Comparison of ENCODE assay signal across 10 mouse cellular contexts in genomic region chr19:24475281-24475680, GRCm38 (mm10). TPM values are rescaled to one million over a fixed set of nuclear protein-coding genes. Genes with fewer than 3 reads are reported as not detected.
DNase-seq lines count a peak whose midpoint lies in the region; ATAC-seq and TF ChIP-seq lines count a peak whose summit lies in the region.
"Had no signal": no experiment of that assay in that cellular context is flagged by ENCODE, and none has a peak within 500 bp of the region (broad histone marks: within the 10 kb centered on the region; RNA-seq: fewer than 3 reads in every experiment).

No protein-coding gene starts in this region.

- H3K9ac ChIP-seq in forebrain, embryonic 12.5 days = no peak overlapping the region
- no peak overlapping the region for H3K9ac ChIP-seq in forebrain, embryonic 16.5 days (replicated peaks; ENCODE audit: low read depth, low read length)
- no peak overlapping the region for H3K9ac ChIP-seq in intestine, postnatal 0 days (ENCODE audit: low read depth, low read length)
- H3K9ac ChIP-seq in intestine, embryonic 16.5 days (ENCODE audit: low read depth, low read length) = no peak overlapping the region
- no peak overlapping the region for H3K9ac ChIP-seq in MEL (ENCODE audit: control insufficient read depth, low read depth, low read length, poor library complexity, severe bottlenecking)
- peak overlapping the region; percentile 53; the same call in 1 of the 2 replicates for H3K9ac ChIP-seq in liver, embryonic 13.5 days
- H3K9ac ChIP-seq: embryonic facial prominence, embryonic 15.5 days had no signal

- no peak for ATAC-seq in forebrain, embryonic 12.5 days (ENCODE audit: low FRiP score)
- no peak for ATAC-seq in forebrain, embryonic 16.5 days
- no peak for ATAC-seq in intestine, postnatal 0 days
- no peak for ATAC-seq in intestine, embryonic 16.5 days
- no peak for ATAC-seq in liver, embryonic 13.5 days (ENCODE audit: low read depth)

- no peaks in the 10 kb centered on the region for H3K9me3 ChIP-seq in forebrain, embryonic 12.5 days
- no peaks in the 10 kb centered on the region for H3K9me3 ChIP-seq in forebrain, embryonic 16.5 days (ENCODE audit: control insufficient read depth, low read length)
- H3K9me3 ChIP-seq in intestine, postnatal 0 days (ENCODE audit: control insufficient read depth) = no peaks in the 10 kb centered on the region
- H3K9me3 ChIP-seq in intestine, embryonic 16.5 days (ENCODE audit: control insufficient read depth, low read length) = no peaks in the 10 kb centered on the region
- H3K9me3 ChIP-seq in MEL (replicated peaks; ENCODE audit: insufficient read depth, low read length) = no peaks in the 10 kb centered on the region
- no peaks in the 10 kb centered on the region for H3K9me3 ChIP-seq in liver, embryonic 13.5 days (replicated peaks)
- H3K9me3 ChIP-seq: embryonic facial prominence, embryonic 15.5 days had no signal

- no peak overlapping the region for H3K27ac ChIP-seq in forebrain, embryonic 12.5 days
- no peak overlapping the region for H3K27ac ChIP-seq in forebrain, embryonic 16.5 days (ENCODE audit: low read length)
- H3K27ac ChIP-seq in intestine, postnatal 0 days (ENCODE audit: low read depth, low read length) = no peak overlapping the region
- H3K27ac ChIP-seq in intestine, embryonic 16.5 days (ENCODE audit: low read length) = no peak overlapping the region
- no peak overlapping the region for H3K27ac ChIP-seq in MEL (ENCODE audit: control insufficient read depth, low read depth, low read length)
- H3K27ac ChIP-seq in liver, embryonic 13.5 days = no peak overlapping the region
- H3K27ac ChIP-seq: embryonic facial prominence, embryonic 15.5 days had no signal

- TF ChIP-seq POLR2A in MEL (IDR thresholded peaks at IDR 0.05; ENCODE audit: control insufficient read depth in 1 of 2, insufficient read depth in 1 of 2, low read depth in 1 of 2, low read length in 2 of 2, poor library complexity in 1 of 2) = peak in 1 of 2 experiments; percentile 36; a peak in 1 of 4 replicates

- no peaks in the 10 kb centered on the region for H3K27me3 ChIP-seq in forebrain, embryonic 12.5 days
- no peaks in the 10 kb centered on the region for H3K27me3 ChIP-seq in forebrain, embryonic 16.5 days (replicated peaks; ENCODE audit: control insufficient read depth, insufficient read depth, low read length)
- H3K27me3 ChIP-seq in intestine, postnatal 0 days (replicated peaks; ENCODE audit: control insufficient read depth, insufficient read depth, low read length) = no peaks in the 10 kb centered on the region
- H3K27me3 ChIP-seq in intestine, embryonic 16.5 days (replicated peaks; ENCODE audit: control insufficient read depth, insufficient read depth, low read length) = no peaks in the 10 kb centered on the region
- H3K27me3 ChIP-seq in MEL (ENCODE audit: control insufficient read depth in 1 of 2, insufficient read depth in 2 of 2, low read length in 2 of 2) = no peaks in the 10 kb centered on the region
- no peaks in the 10 kb centered on the region for H3K27me3 ChIP-seq in liver, embryonic 13.5 days
- H3K27me3 ChIP-seq: embryonic facial prominence, embryonic 15.5 days had no signal

- H3K36me3 ChIP-seq in forebrain, embryonic 12.5 days (replicated peaks) = no peaks in the 10 kb centered on the region; the same call in 1 of the 2 replicates
- H3K36me3 ChIP-seq in forebrain, embryonic 16.5 days (ENCODE audit: control insufficient read depth, insufficient read depth) = no peaks in the 10 kb centered on the region
- H3K36me3 ChIP-seq in intestine, postnatal 0 days (ENCODE audit: control insufficient read depth, insufficient read depth) = no peaks in the 10 kb centered on the region; the same call in 1 of the 2 replicates
- no peaks in the 10 kb centered on the region for H3K36me3 ChIP-seq in intestine, embryonic 16.5 days (ENCODE audit: control insufficient read depth, insufficient read depth, low read length)
- peaks cover 0 to 13% of the 10 kb centered on the region in 2 experiments; a peak in 2 of 4 replicates for H3K36me3 ChIP-seq in MEL (ENCODE audit: control insufficient read depth in 1 of 2, insufficient read depth in 2 of 2, low read length in 2 of 2)
- H3K36me3 ChIP-seq in liver, embryonic 13.5 days = 0 out of 2 replicates have a peak, but pooled peaks cover 8% of the 10 kb centered on the region
- H3K36me3 ChIP-seq: embryonic facial prominence, embryonic 15.5 days had no signal

- TF ChIP-seq RAD21 in MEL (IDR thresholded peaks at IDR 0.05; ENCODE audit: low read depth, low read length) = no peak

- peaks cover 20% of the 10 kb centered on the region for H3K79me2 ChIP-seq in MEL (ENCODE audit: control insufficient read depth, insufficient read depth, low read length, poor library complexity)

- H3K4me3 ChIP-seq in forebrain, embryonic 12.5 days (replicated peaks) = no peak overlapping the region
- no peak overlapping the region for H3K4me3 ChIP-seq in forebrain, embryonic 16.5 days (replicated peaks; ENCODE audit: low read length)
- no peak overlapping the region for H3K4me3 ChIP-seq in intestine, postnatal 0 days (ENCODE audit: low read depth, low read length)
- H3K4me3 ChIP-seq in intestine, embryonic 16.5 days (ENCODE audit: low read length) = no peak overlapping the region
- H3K4me3 ChIP-seq in MEL (ENCODE audit: control insufficient read depth in 1 of 2, insufficient read depth in 1 of 2, low read depth in 2 of 2, low read length in 2 of 2) = no peak overlapping the region
- H3K4me3 ChIP-seq in liver, embryonic 13.5 days (replicated peaks) = peak overlapping the region; percentile 41
- H3K4me3 ChIP-seq: embryonic facial prominence, embryonic 15.5 days had no signal

- TF ChIP-seq EP300 in MEL (IDR thresholded peaks at IDR 0.05; ENCODE audit: low read depth in 1 of 2, low read length in 2 of 2) = peak in 1 of 2 experiments; percentile 9; a peak in 1 of 4 replicates

- peak overlapping the region; percentile 22; the same call in 1 of the 2 replicates for H3K4me2 ChIP-seq in forebrain, embryonic 12.5 days
- H3K4me2 ChIP-seq in forebrain, embryonic 16.5 days (ENCODE audit: low read length) = no peak overlapping the region; the same call in none of the 2 replicates
- H3K4me2 ChIP-seq in intestine, postnatal 0 days (replicated peaks; ENCODE audit: low read depth) = 0 out of 2 replicates have a peak overlapping the region, but pooled peaks have one; percentile 17
- no peak overlapping the region for H3K4me2 ChIP-seq in intestine, embryonic 16.5 days (ENCODE audit: low read depth, low read length)
- peak overlapping the region; percentile 51 for H3K4me2 ChIP-seq in liver, embryonic 13.5 days
- H3K4me2 ChIP-seq: embryonic facial prominence, embryonic 15.5 days had no signal

- TF ChIP-seq CTCF in intestine, postnatal 0 days (IDR thresholded peaks at IDR 0.05; ENCODE audit: low read depth) = no peak
- TF ChIP-seq CTCF in MEL (IDR thresholded peaks at IDR 0.05 in 2 of 3, conservative IDR thresholded peaks at IDR 0.05 in 1 of 3; ENCODE audit: control insufficient read depth in 1 of 3, insufficient read depth in 1 of 3, low read depth in 2 of 3, low read length in 3 of 3, poor library complexity in 1 of 3, severe bottlenecking in 1 of 3) = no peak

- 85% methylated on average over 6 of the region's 6 CpGs for WGBS in forebrain, embryonic 12.5 days
- 72% methylated on average over 6 of the region's 6 CpGs for WGBS in forebrain, embryonic 16.5 days
- 65% methylated on average over 6 of the region's 6 CpGs for WGBS in intestine, postnatal 0 days
- WGBS in intestine, embryonic 16.5 days = 74% methylated on average over 6 of the region's 6 CpGs
- WGBS in liver, embryonic 13.5 days (ENCODE audit: insufficient replicate concordance) = 63% methylated on average over 6 of the region's 6 CpGs

- H3K4me1 ChIP-seq in forebrain, embryonic 12.5 days = peaks cover 24% of the 10 kb centered on the region
- peaks cover 14% of the 10 kb centered on the region for H3K4me1 ChIP-seq in forebrain, embryonic 16.5 days (replicated peaks; ENCODE audit: control insufficient read depth, insufficient read depth, low read length)
- H3K4me1 ChIP-seq in intestine, postnatal 0 days (replicated peaks; ENCODE audit: control insufficient read depth, insufficient read depth, low read length) = peaks cover 5% of the 10 kb centered on the region; the same call in 1 of the 2 replicates
- peaks cover 4% of the 10 kb centered on the region; the same call in 1 of the 2 replicates for H3K4me1 ChIP-seq in intestine, embryonic 16.5 days (ENCODE audit: control insufficient read depth, insufficient read depth, low read length)
- H3K4me1 ChIP-seq in MEL (ENCODE audit: control insufficient read depth in 1 of 2, insufficient read depth in 2 of 2, low read length in 2 of 2) = peaks cover 5 to 16% of the 10 kb centered on the region in 2 experiments
- H3K4me1 ChIP-seq in liver, embryonic 13.5 days (replicated peaks) = peaks cover 30% of the 10 kb centered on the region

- DNase-seq in MEL (ENCODE audit: low read depth, low spot score) = peak; percentile 51
- DNase-seq in liver, embryonic 13.5 days = no peak
- DNase-seq in embryo, embryonic 10.5 days (ENCODE audit: low spot score) = no peak
- no peak for DNase-seq in kidney, adult 9 months
- DNase-seq: thymus, adult 18-20 months had no signal

TF ChIP-seq in MEL, 35 proteins besides CTCF, POLR2A, EP300 and RAD21:
- TF ChIP-seq POLR2AphosphoS2 (IDR thresholded peaks at IDR 0.05; ENCODE audit: low read length) (0 out of 2 replicates have a peak, but pooled peaks have one; percentile 30), ZNF384 (IDR thresholded peaks at IDR 0.05; ENCODE audit: low read depth, low read length) (peak; percentile 2; the same call in 1 of the 2 replicates), RCOR1 (IDR thresholded peaks at IDR 0.05; ENCODE audit: low read depth, low read length) (no peak)

RNA-seq across cellular contexts. Expression of gene Fam122a, which starts 1.9 kb away (rescaled TPM):
- polyA plus RNA-seq in forebrain, embryonic 12.5 days (2016; fragmentation: Nextera tagmentation; extraction: Ambion mirVana) = 63.2 and 65.4 TPM in 2 replicates
- 47.8 and 50.2 TPM in 2 replicates for polyA plus RNA-seq in forebrain, embryonic 16.5 days (2015; fragmentation: Nextera tagmentation; extraction: Ambion mirVana)
- polyA plus RNA-seq in intestine, postnatal 0 days (2015; fragmentation: Nextera tagmentation; extraction: Ambion mirVana) = 40.5 and 45.0 TPM in 2 replicates
- 35.2 and 37.5 TPM in 2 replicates for polyA plus RNA-seq in intestine, embryonic 16.5 days (2015; fragmentation: Nextera tagmentation; extraction: Ambion mirVana)
- total RNA-seq in MEL (2012; rRNA removed) = 3.9 and 4.5 TPM in 2 replicates
- polyA plus RNA-seq in MEL (2012; ENCODE audit: insufficient read depth in 1 of 2, insufficient read length in 2 of 2, low read depth in 1 of 2, low replicate concordance in 2 of 2, missing spikeins in 1 of 2) = 10 to 100 TPM in 1 of 2 experiments, not detected in 1; 38.4 TPM
- polyA plus RNA-seq in liver, embryonic 13.5 days (2015; fragmentation: Nextera tagmentation; extraction: Ambion mirVana) = 29.7 and 34.6 TPM in 2 replicates

Comparison
In these comparisons a context has a peak if more than half of its experiments do, and no peak if none do; other contexts are left out.
1. H3K4me2 ChIP-seq: peak in forebrain, embryonic 12.5 days (single experiment), intestine, postnatal 0 days (single experiment) and liver, embryonic 13.5 days (single experiment); none in forebrain, embryonic 16.5 days (single experiment) and intestine, embryonic 16.5 days (single experiment).